Mouse (Mus musculus): ENCODE data around the gene Rpl9.

DNA sequence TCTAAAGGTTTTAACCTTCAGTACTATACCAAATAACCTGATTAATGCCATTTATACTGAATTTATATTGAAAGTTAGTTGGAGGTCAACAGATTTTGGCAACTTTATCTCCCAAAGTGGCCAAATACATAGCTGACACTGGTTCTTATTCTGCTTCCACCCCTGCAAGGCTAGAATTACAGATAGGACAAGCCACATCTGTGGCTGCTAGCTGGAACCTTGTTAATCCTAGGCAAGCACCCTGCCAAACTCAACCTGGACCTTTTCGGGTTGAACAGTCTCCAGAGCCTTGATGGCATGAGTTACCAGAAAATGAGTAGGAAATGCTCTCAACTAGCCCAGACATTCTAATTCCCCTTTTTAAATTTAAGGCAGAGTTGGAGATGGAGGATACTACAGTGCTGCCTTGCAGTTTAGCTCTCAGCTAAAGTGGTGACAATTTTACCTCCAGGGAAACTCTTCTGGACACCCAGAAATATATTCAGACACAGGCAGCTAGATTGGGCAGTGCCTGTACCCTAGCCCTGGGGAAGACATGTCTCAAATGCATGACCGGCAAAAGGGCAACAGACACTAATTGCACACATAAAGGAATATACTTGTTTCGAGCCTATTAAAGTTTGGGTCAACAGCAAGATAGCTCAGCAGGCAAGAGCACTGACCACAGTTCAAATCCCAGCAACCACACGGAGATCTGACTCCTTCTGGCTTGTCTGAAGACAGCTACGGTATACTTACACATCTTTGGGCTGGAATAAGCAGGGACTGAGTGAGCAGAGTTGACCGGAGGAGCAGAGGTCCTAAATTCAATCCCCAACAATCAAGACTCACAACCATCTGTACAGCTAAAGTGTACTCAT lies 4.0 kb downstream of the Rpl9 start:
- TF ChIP-seq POLR2A (IDR thresholded peaks at IDR 0.05; ENCODE audit: borderline replicate concordance, extremely low read depth, insufficient read depth, insufficient read length, poor library complexity, severe bottlenecking) (no peak), CTCF (IDR thresholded peaks at IDR 0.05; ENCODE audit: borderline replicate concordance, extremely low read depth, insufficient read depth, insufficient read length) (no peak)

Measured in brain, embryonic 14.5 days (tissue).